Mouse (Mus musculus): Measurements from ENCODE around the gene Slc38a9.

- TF ChIP-seq CTCF (IDR thresholded peaks at IDR 0.05; ENCODE audit: low read depth) (no peak), EP300 (IDR thresholded peaks at IDR 0.05; ENCODE audit: low read depth) (no peak)
Measured at GRCm38 (mm10) chr13:112759777-112760537, 99.4 kb downstream of the Slc38a9 start.
